ENCODE assay signal across 7 mouse cellular contexts in the genomic region with DNA sequence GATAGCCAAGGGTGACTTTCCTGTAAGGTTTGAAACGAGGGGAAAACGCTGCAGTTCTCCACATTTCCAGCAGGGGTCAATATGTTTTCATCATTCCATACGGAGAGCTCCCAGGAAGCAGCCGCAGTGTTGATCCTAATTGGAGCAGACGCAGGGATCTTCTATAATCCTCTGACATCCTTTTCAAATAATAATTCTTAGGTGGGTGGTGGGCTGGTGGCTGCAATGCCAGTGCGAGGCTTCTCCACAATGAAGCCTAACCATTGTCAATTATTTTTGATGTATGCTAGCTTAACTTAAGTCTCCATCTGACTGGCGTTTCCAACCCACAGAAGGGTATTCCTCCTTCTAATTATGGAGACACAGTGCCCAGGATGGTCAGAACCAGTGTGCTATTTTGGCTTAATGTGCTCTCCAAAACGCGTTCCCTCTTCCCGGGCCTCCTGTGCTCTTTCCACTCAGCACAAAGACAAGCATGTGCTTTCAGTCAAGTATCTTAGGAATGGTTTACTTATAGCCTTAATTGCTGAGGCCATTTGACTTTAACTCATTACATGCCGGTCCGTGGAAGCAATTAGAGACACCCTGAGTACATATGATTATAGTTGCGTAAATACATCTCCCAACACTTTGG.
DNase-seq lines count a peak whose midpoint lies in the region; ATAC-seq and TF ChIP-seq lines count a peak whose summit lies in the region.

No protein-coding gene starts in this region.

- intact Hi-C loops in gastrocnemius, postnatal 14 days (cut with DNase I; ENCODE audit: low total_unique reads): loop anchor here (5.0 kb wide), 1 partner anchor 751 kb away; no protein-coding TSS in a partner anchor
- intact Hi-C loops in left cerebral cortex, adult 2 months (cut with DNase I): loop anchor here (1.0 to 10.0 kb wide), 4 partner anchors 456 to 1331 kb away; a partner anchor contains a TSS

- TF ChIP-seq CTCF in cortical plate, adult 2 months (IDR thresholded peaks at IDR 0.05; ENCODE audit: extremely low read depth, insufficient read depth, low read length): peak; percentile 72
- peak; percentile 86 for TF ChIP-seq CTCF in left cerebral cortex, adult 2 months (IDR thresholded peaks at IDR 0.05)

- TF ChIP-seq POLR2A in cortical plate, adult 2 months (IDR thresholded peaks at IDR 0.05; ENCODE audit: extremely low read depth, insufficient read depth, low read length): no peak

- H3K27ac ChIP-seq in cortical plate, adult 2 months (ENCODE audit: insufficient read depth, low read length): no peak overlapping the region
- H3K27ac ChIP-seq in left cerebral cortex, adult 2 months: peak overlapping the region; percentile 0; the same call in 1 of the 2 replicates
- peak overlapping the region; percentile 50 for H3K27ac ChIP-seq in stomach, embryonic 14.5 days (ENCODE audit: low read length)

- DNase-seq in adrenal gland, adult 8-10 months: peak; percentile 57
- DNase-seq in gastrocnemius, postnatal 14 days: peak; percentile 55
- peak; percentile 10 for DNase-seq in induced T-regulatory cell, adult 2 months (ENCODE audit: low read depth)
- DNase-seq in left cerebral cortex, adult 2 months (ENCODE audit: extremely low spot score in 1 of 2, low spot score in 2 of 2): peak; percentile 75 to 80
- DNase-seq in mesoderm, embryonic 11.5 days (ENCODE audit: low read depth, low spot score): peak; percentile 82

- peak; percentile 78 for ATAC-seq in stomach, embryonic 14.5 days (ENCODE audit: insufficient number of reproducible peaks, insufficient read depth, low FRiP score, low read depth)

- H3K4me1 ChIP-seq in cortical plate, adult 2 months (ENCODE audit: control insufficient read depth, insufficient read depth, low read length): no peaks in the 10 kb centered on the region
- H3K4me1 ChIP-seq in stomach, embryonic 14.5 days (ENCODE audit: control insufficient read depth, insufficient read depth, low read length): peaks cover 11% of the 10 kb centered on the region

- no peak overlapping the region for H3K4me3 ChIP-seq in cortical plate, adult 2 months (ENCODE audit: insufficient read depth, low read length)
- H3K4me3 ChIP-seq in left cerebral cortex, adult 2 months: peak overlapping the region; percentile 18; the same call in 1 of the 2 replicates
- no peak overlapping the region for H3K4me3 ChIP-seq in stomach, embryonic 14.5 days (ENCODE audit: low read depth, low read length)

- no peaks in the 10 kb centered on the region for H3K36me3 ChIP-seq in stomach, embryonic 14.5 days (ENCODE audit: control insufficient read depth, insufficient read depth, low read length)

- H3K4me2 ChIP-seq in stomach, embryonic 14.5 days (replicated peaks; ENCODE audit: low read depth, low read length): peak overlapping the region; percentile 36

- H3K9me3 ChIP-seq in stomach, embryonic 14.5 days (ENCODE audit: control insufficient read depth, low read depth, low read length): no peaks in the 10 kb centered on the region

- WGBS in stomach, embryonic 14.5 days: 5% methylated on average over 13 of the region's 13 CpGs

- H3K9ac ChIP-seq in stomach, embryonic 14.5 days (replicated peaks; ENCODE audit: low read depth, low read length): no peak overlapping the region

- no peaks in the 10 kb centered on the region for H3K27me3 ChIP-seq in stomach, embryonic 14.5 days (ENCODE audit: control insufficient read depth, insufficient read depth, low read length)

Comparison
In these comparisons a context has a peak if more than half of its experiments do, and no peak if none do; other contexts are left out.
1. DNase-seq: peak in every context shown above with its lines; median percentile 82 in mesoderm, embryonic 11.5 days; 78 in left cerebral cortex, adult 2 months; 57 in adrenal gland, adult 8-10 months; 55 in gastrocnemius, postnatal 14 days; 10 in induced T-regulatory cell, adult 2 months.